Mouse (Mus musculus): ENCODE results near the gene Apoh. TPM values are rescaled to one million over a fixed set of nuclear protein-coding genes. Genes with fewer than 3 reads are reported as not detected.

Gene Apoh
- polyA plus RNA-seq, 1 experiment: 0.06 TPM

- Histone ChIP-seq H3K79me2 (ENCODE audit: control insufficient read depth, insufficient read depth) (no peaks in the 10 kb centered on the region), H3ac (ENCODE audit: control insufficient read depth, insufficient read length, low read depth) (no peak overlapping the region), H3K79me3 (ENCODE audit: low read depth) (no peaks in the 10 kb centered on the region), H3K36me3 (ENCODE audit: control insufficient read depth, insufficient read depth) (no peaks in the 10 kb centered on the region), H3K27me3 (ENCODE audit: control insufficient read depth, insufficient read depth, insufficient read length) (no peaks in the 10 kb centered on the region), H3K4me3 (ENCODE audit: insufficient read depth, poor library complexity, severe bottlenecking) (no peak overlapping the region)
- TF ChIP-seq CEBPB (IDR thresholded peaks at IDR 0.05; ENCODE audit: low read depth) (no peak), USF1 (IDR thresholded peaks at IDR 0.05; ENCODE audit: low read depth) (no peak), CTCF (IDR thresholded peaks at IDR 0.05; ENCODE audit: control insufficient read depth, insufficient read depth, insufficient read length) (no peak), MYOG (IDR thresholded peaks at IDR 0.05; ENCODE audit: control insufficient read depth, extremely low read depth, insufficient read length) (no peak), MYOD1 (IDR thresholded peaks at IDR 0.05; ENCODE audit: control insufficient read depth, insufficient read length, low read depth) (no peak), MAX (IDR thresholded peaks at IDR 0.05) (no peak), FOSL1 (IDR thresholded peaks at IDR 0.05; ENCODE audit: insufficient read depth, low read length, poor library complexity, severe bottlenecking) (no peak)
Observed at GRCm38 (mm10) chr11:108459599-108459998, 116.4 kb downstream of the Apoh start.

Other genes starting within 250 kb of the Apoh start
- 18.1 TPM for gene Prkca, start 574 bp downstream of the Apoh start, polyA plus RNA-seq (2012; fragmentation: generic; extraction: Trizol)
- gene Cep112, start 81.8 kb downstream of the Apoh start, polyA plus RNA-seq (2012; fragmentation: generic; extraction: Trizol): 0.97 TPM